In the genomic region with DNA sequence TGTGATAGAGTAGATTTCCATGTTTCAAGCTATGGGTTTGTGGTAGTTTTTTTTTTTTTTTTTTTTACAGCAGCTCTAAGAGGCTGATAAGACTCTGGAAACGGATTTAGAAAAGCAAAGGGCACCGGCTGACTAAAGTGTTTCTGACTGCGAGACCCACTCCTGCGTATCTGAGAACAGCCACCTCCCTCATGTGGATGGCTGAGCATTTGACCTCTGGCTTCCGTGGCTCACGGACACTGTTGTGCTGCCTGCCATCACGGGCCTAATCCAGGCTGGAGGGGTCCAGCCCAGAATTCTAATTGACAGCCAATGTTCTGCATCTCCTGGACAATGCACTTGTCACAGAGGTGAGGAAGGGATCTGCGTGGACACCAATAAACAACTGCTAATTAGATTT, we compare ENCODE assay signal across 24 mouse cellular contexts.
DNase-seq lines count a peak whose midpoint lies in the region; ATAC-seq lines count a peak whose summit lies in the region.
"Had no signal": no experiment of that assay in that cellular context is flagged by ENCODE, and none has a peak within 500 bp of the region (broad histone marks: within the 10 kb centered on the region; RNA-seq: fewer than 3 reads in every experiment).

No protein-coding gene starts in this region.

- no peak overlapping the region for H3K9ac ChIP-seq in intestine, embryonic 16.5 days (ENCODE audit: low read depth, low read length)
- H3K9ac ChIP-seq: embryonic facial prominence, embryonic 15.5 days; hindbrain, embryonic 15.5 days; liver, embryonic 15.5 days; lung, embryonic 15.5 days; stomach, embryonic 15.5 days had no signal

- H3K9me3 ChIP-seq in heart, embryonic 10.5 days = no peaks in the 10 kb centered on the region
- no peaks in the 10 kb centered on the region for H3K9me3 ChIP-seq in megakaryocyte, embryonic 14.5 days
- H3K9me3 ChIP-seq in intestine, embryonic 16.5 days (ENCODE audit: control insufficient read depth, low read length) = no peaks in the 10 kb centered on the region
- H3K9me3 ChIP-seq: embryonic facial prominence, embryonic 15.5 days; hindbrain, embryonic 15.5 days; limb, embryonic 10.5 days; liver, embryonic 15.5 days; lung, embryonic 15.5 days; stomach, embryonic 15.5 days had no signal

- no peak for DNase-seq in heart, embryonic 10.5 days (ENCODE audit: low spot score)
- no peak for DNase-seq in heart, adult 8-10 months (ENCODE audit: low spot score)
- peak; percentile 17 for DNase-seq in embryo, embryonic 11 days
- peak; percentile 41 for DNase-seq in retina, postnatal 1 day
- DNase-seq: adrenal gland, postnatal 10 days; cerebellum, adult 18-20 months; cerebellum, postnatal 14 days; gastrocnemius, postnatal 10 days; kidney, adult 8-10 months; kidney, postnatal 14 days; liver; lung, postnatal 4 days; thymus, postnatal 25 days had no signal

- H3K27me3 ChIP-seq in heart, embryonic 10.5 days (ENCODE audit: insufficient read depth, poor library complexity, severe bottlenecking) = no peaks in the 10 kb centered on the region
- H3K27me3 ChIP-seq in megakaryocyte, embryonic 14.5 days (replicated peaks) = no peaks in the 10 kb centered on the region
- H3K27me3 ChIP-seq in intestine, embryonic 16.5 days (replicated peaks; ENCODE audit: control insufficient read depth, insufficient read depth, low read length) = no peaks in the 10 kb centered on the region
- H3K27me3 ChIP-seq: embryonic facial prominence, embryonic 15.5 days; hindbrain, embryonic 15.5 days; liver, embryonic 15.5 days; lung, embryonic 15.5 days; stomach, embryonic 15.5 days had no signal

- 31% methylated on average over 8 of the region's 8 CpGs for WGBS in heart, embryonic 10.5 days
- WGBS in intestine, embryonic 16.5 days = 49% methylated on average over 8 of the region's 8 CpGs

- ATAC-seq in megakaryocyte, adult 5-6 weeks (ENCODE audit: poor library complexity, severe bottlenecking) = no peak
- ATAC-seq in intestine, embryonic 16.5 days = no peak
- ATAC-seq: forebrain, embryonic 16.5 days had no signal

- peak overlapping the region; percentile 75 for H3K27ac ChIP-seq in heart, embryonic 10.5 days
- H3K27ac ChIP-seq in intestine, embryonic 16.5 days (ENCODE audit: low read length) = no peak overlapping the region
- H3K27ac ChIP-seq: embryonic facial prominence, embryonic 15.5 days; hindbrain, embryonic 15.5 days; limb, embryonic 10.5 days; liver, embryonic 15.5 days; lung, embryonic 15.5 days; stomach, embryonic 15.5 days had no signal

- H3K4me3 ChIP-seq in heart, embryonic 10.5 days = no peak overlapping the region
- H3K4me3 ChIP-seq in megakaryocyte, embryonic 14.5 days (replicated peaks) = peak overlapping the region; percentile 18
- no peak overlapping the region for H3K4me3 ChIP-seq in intestine, embryonic 16.5 days (ENCODE audit: low read length)
- H3K4me3 ChIP-seq: embryonic facial prominence, embryonic 15.5 days; hindbrain, embryonic 15.5 days; limb, embryonic 10.5 days; liver, embryonic 15.5 days; lung, embryonic 15.5 days; stomach, embryonic 15.5 days had no signal

- H3K36me3 ChIP-seq in heart, embryonic 10.5 days = no peaks in the 10 kb centered on the region
- H3K36me3 ChIP-seq in megakaryocyte, embryonic 14.5 days (replicated peaks; ENCODE audit: low read length) = peaks cover 60% of the 10 kb centered on the region
- H3K36me3 ChIP-seq in intestine, embryonic 16.5 days (ENCODE audit: control insufficient read depth, insufficient read depth, low read length) = no peaks in the 10 kb centered on the region
- H3K36me3 ChIP-seq: embryonic facial prominence, embryonic 15.5 days; hindbrain, embryonic 15.5 days; limb, embryonic 10.5 days; liver, embryonic 15.5 days; lung, embryonic 15.5 days; stomach, embryonic 15.5 days had no signal

- no peak overlapping the region for H3K4me2 ChIP-seq in intestine, embryonic 16.5 days (ENCODE audit: low read depth, low read length)
- H3K4me2 ChIP-seq: embryonic facial prominence, embryonic 15.5 days; hindbrain, embryonic 15.5 days; liver, embryonic 15.5 days; lung, embryonic 15.5 days; midbrain, embryonic 11.5 days; stomach, embryonic 15.5 days had no signal

- H3K4me1 ChIP-seq in heart, embryonic 10.5 days = peaks cover 8% of the 10 kb centered on the region
- peaks cover 78% of the 10 kb centered on the region for H3K4me1 ChIP-seq in megakaryocyte, embryonic 14.5 days
- no peaks in the 10 kb centered on the region for H3K4me1 ChIP-seq in intestine, embryonic 16.5 days (ENCODE audit: control insufficient read depth, insufficient read depth, low read length)
- H3K4me1 ChIP-seq: embryonic facial prominence, embryonic 15.5 days; hindbrain, embryonic 15.5 days; limb, embryonic 10.5 days; liver, embryonic 15.5 days; lung, embryonic 15.5 days; stomach, embryonic 15.5 days had no signal

Comparison
In these comparisons a context has a peak if more than half of its experiments do, and no peak if none do; other contexts are left out.
1. DNase-seq: peak in embryo, embryonic 11 days (single experiment) and retina, postnatal 1 day (single experiment); none in heart, embryonic 10.5 days (single experiment) and heart, adult 8-10 months (single experiment).